Mouse (Mus musculus) hindbrain, embryonic 15.5 days (tissue): ENCODE results near the gene Tgtp2. TPM values are rescaled to one million over a fixed set of nuclear protein-coding genes. Genes with fewer than 3 reads are reported as not detected.
"Not testable (repeated sequence)": the region's sequence is repeated elsewhere in the genome, so short reads cannot be mapped to it uniquely, and the experiment has no call there.

ENCODE experiments used
- ATAC-seq: fragments of 200-750 bp; cut with Nextera tagmentation; 2 replicates; pipeline ENCODE4 v1.8.0; 2017; ENCODE audit warnings: low read depth, moderate number of reproducible peaks, moderate TSS enrichment; ENCODE audit not compliant: low FRiP score
- H3K27ac ChIP-seq: fragments of 300-500 bp; sonication (generic); replicated peaks from 2 replicates; pipeline ENCODE4 v1.5.1; 2015; ENCODE audit warnings: mild to moderate bottlenecking, inconsistent platforms
- H3K27me3 ChIP-seq: fragments of 300-500 bp; sonication (generic); 2 replicates; pipeline ENCODE4 v1.6.1; 2015; ENCODE audit warnings: control low read depth, inconsistent platforms
- H3K36me3 ChIP-seq: fragments of 300-500 bp; sonication (generic); 2 replicates; pipeline ENCODE4 v1.6.1; 2015; ENCODE audit warnings: control low read depth, inconsistent platforms
- H3K4me1 ChIP-seq: fragments of 300-500 bp; sonication (generic); replicated peaks from 2 replicates; pipeline ENCODE4 v1.6.1; 2015; ENCODE audit warnings: control low read depth, inconsistent platforms
- H3K4me2 ChIP-seq: fragments of 300-500 bp; sonication (generic); 2 replicates; pipeline ENCODE4 v1.6.1; 2015; ENCODE audit warnings: moderate library complexity, mild to moderate bottlenecking, inconsistent platforms
- H3K4me3 ChIP-seq: fragments of 300-500 bp; sonication (generic); 2 replicates; pipeline ENCODE4 v1.5.1; 2015; ENCODE audit warnings: mild to moderate bottlenecking, inconsistent platforms
- H3K9ac ChIP-seq: fragments of 300-500 bp; sonication (generic); 2 replicates; pipeline ENCODE4 v1.6.1; 2015; ENCODE audit warnings: inconsistent platforms
- H3K9me3 ChIP-seq: fragments of 300-500 bp; sonication (generic); 2 replicates; pipeline ENCODE4 v1.6.1; 2016; ENCODE audit warnings: control low read depth, inconsistent platforms
- polyA plus RNA-seq: library from polyadenylated mRNA; unstranded; fragments of >200 nt; fragmentation: Nextera tagmentation; extraction: Ambion mirVana; gene quantifications from 2 replicates; pipeline ENCODE4 v1.2.1, GENCODE M21; 2015

Tgtp2 gene
- polyA plus RNA-seq, 1 experiment from 2014 or later: not detected

DNA sequence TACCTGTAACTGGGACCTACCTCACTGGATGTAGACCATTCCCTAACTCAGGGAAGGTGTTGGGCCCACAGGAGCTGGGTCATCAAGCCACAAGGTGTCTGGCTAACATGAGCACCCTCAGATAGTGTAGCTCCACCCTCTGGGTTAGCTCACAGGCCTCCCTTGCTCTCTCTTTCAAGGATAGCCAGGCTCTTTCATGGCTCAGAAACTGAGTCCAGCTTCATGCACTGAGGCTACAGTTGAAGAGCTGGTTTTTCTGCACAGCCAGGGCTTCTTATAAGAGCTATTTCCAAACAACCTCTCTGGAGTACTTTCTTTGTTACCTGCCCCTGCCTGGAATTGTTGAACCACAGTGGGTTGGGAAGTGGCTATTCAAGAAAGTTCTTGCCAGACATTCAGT lies 51.9 kb downstream of the Tgtp2 start:
- not testable (repeated sequence) for ATAC-seq, H3K27me3 ChIP-seq

More for the DNA sequence above, 51.9 kb downstream of the Tgtp2 start:
- not testable (repeated sequence) for H3K9ac ChIP-seq, H3K36me3 ChIP-seq, H3K27ac ChIP-seq, H3K4me2 ChIP-seq, H3K4me3 ChIP-seq, H3K4me1 ChIP-seq, H3K9me3 ChIP-seq

Other genes starting within 250 kb of the Tgtp2 start
- 6.8 and 7.4 TPM in 2 replicates for gene Trim41, start 246.9 kb downstream of the Tgtp2 start, polyA plus RNA-seq
- gene Trim7, start 238.1 kb downstream of the Tgtp2 start, polyA plus RNA-seq: 3.1 and 3.7 TPM in 2 replicates
- gene Gm12184, start 237.6 kb downstream of the Tgtp2 start, polyA plus RNA-seq: 3.8 and 4.7 TPM in 2 replicates
- 3.5 and 5.2 TPM in 2 replicates for gene Irgm1, start 192.5 kb downstream of the Tgtp2 start, polyA plus RNA-seq
- gene Gm5431, start 162.0 kb downstream of the Tgtp2 start, polyA plus RNA-seq: 0.14 and 0.42 TPM in 2 replicates
- gene Psme2b, start 118.0 kb downstream of the Tgtp2 start, polyA plus RNA-seq: 1.8 and 2.2 TPM in 2 replicates
- not detected in 2 replicates for gene Olfr56, start 85.3 kb downstream of the Tgtp2 start, polyA plus RNA-seq
- 0.45 and 0.48 TPM in 2 replicates for gene 9930111J21Rik1, start 84.8 kb downstream of the Tgtp2 start, polyA plus RNA-seq
- gene Gm12185, start 72.0 kb downstream of the Tgtp2 start, polyA plus RNA-seq: not detected in 2 replicates
- 0.24 TPM in 1 of 2 replicates, not detected in the other for gene Tgtp1, start 70.0 kb downstream of the Tgtp2 start, polyA plus RNA-seq
- gene 9930111J21Rik2, start 13.0 kb downstream of the Tgtp2 start, polyA plus RNA-seq: 0.35 and 0.45 TPM in 2 replicates
- 0.52 and 1.6 TPM in 2 replicates for gene Ifi47, start 12.4 kb upstream of the Tgtp2 start, polyA plus RNA-seq
- gene Olfr1396, start 50.7 kb upstream of the Tgtp2 start, polyA plus RNA-seq: not detected in 2 replicates
- gene Olfr1395, start 78.1 kb upstream of the Tgtp2 start, polyA plus RNA-seq: not detected in 2 replicates
- not detected in 2 replicates for gene Olfr1394, start 90.2 kb upstream of the Tgtp2 start, polyA plus RNA-seq
- gene Btnl9, start 123.0 kb upstream of the Tgtp2 start, polyA plus RNA-seq: 0.22 TPM in 1 of 2 replicates, not detected in the other
- gene Zfp62, start 139.1 kb upstream of the Tgtp2 start, polyA plus RNA-seq: 38.0 and 40.7 TPM in 2 replicates
- gene Mgat1, start 180.0 kb upstream of the Tgtp2 start, polyA plus RNA-seq: 34.7 and 36.2 TPM in 2 replicates
- not detected in 2 replicates for gene Olfr1393, start 214.1 kb upstream of the Tgtp2 start, polyA plus RNA-seq
- gene Olfr1392, start 221.1 kb upstream of the Tgtp2 start, polyA plus RNA-seq: not detected in 2 replicates
- gene Olfr10, start 240.5 kb upstream of the Tgtp2 start, polyA plus RNA-seq: not detected in 2 replicates